Mouse (Mus musculus) hindbrain, embryonic 12.5 days (tissue): ENCODE data around the gene Dntt. TPM values are rescaled to one million over a fixed set of nuclear protein-coding genes. Genes with fewer than 3 reads are reported as not detected.

Experiments
- ATAC-seq: fragments of 200-750 bp; cut with Nextera tagmentation; 2 replicates; pipeline ENCODE4 v1.8.0; 2017; ENCODE audit warnings: moderate TSS enrichment; ENCODE audit not compliant: low FRiP score
- H3K27ac ChIP-seq: fragments of 300-500 bp; sonication (generic); 2 replicates; pipeline ENCODE4 v1.5.1; 2016; ENCODE audit warnings: mild to moderate bottlenecking
- H3K27me3 ChIP-seq: fragments of 300-500 bp; sonication (generic); 2 replicates; pipeline ENCODE4 v1.6.1; 2016; ENCODE audit warnings: mild to moderate bottlenecking
- H3K36me3 ChIP-seq: fragments of 300-500 bp; sonication (generic); 2 replicates; pipeline ENCODE4 v1.6.1; 2016; ENCODE audit warnings: mild to moderate bottlenecking
- H3K4me1 ChIP-seq: fragments of 300-500 bp; sonication (generic); 2 replicates; pipeline ENCODE4 v1.6.1; 2016
- H3K4me2 ChIP-seq: fragments of 300-500 bp; sonication (generic); replicated peaks from 2 replicates; pipeline ENCODE4 v1.6.1; 2016; ENCODE audit warnings: mild to moderate bottlenecking
- H3K4me3 ChIP-seq: fragments of 300-500 bp; sonication (generic); 2 replicates; pipeline ENCODE4 v1.5.1; 2016; ENCODE audit warnings: mild to moderate bottlenecking
- H3K9ac ChIP-seq: fragments of 300-500 bp; sonication (generic); 2 replicates; pipeline ENCODE4 v1.6.1; 2016; ENCODE audit warnings: mild to moderate bottlenecking, moderate library complexity
- H3K9me3 ChIP-seq: fragments of 300-500 bp; sonication (generic); replicated peaks from 2 replicates; pipeline ENCODE4 v1.6.1; 2016; ENCODE audit warnings: mild to moderate bottlenecking
- WGBS: fragments of 180-500 bp; shearing (Covaris S2); methylation state at CpG from one replicate; pipeline ENCODE4 v1.1.7; 2016; 5-methylcytosine and 5-hydroxymethylcytosine counted together
- polyA plus RNA-seq: library from polyadenylated mRNA; unstranded; fragments of >200 nt; fragmentation: Nextera tagmentation; extraction: Ambion mirVana; gene quantifications from 2 replicates; pipeline ENCODE4 v1.2.1, GENCODE M21; 2016

Dntt gene
- polyA plus RNA-seq, 1 experiment from 2014 or later = 0.14 TPM

- no peaks in the 10 kb centered on the region for H3K36me3 ChIP-seq
- H3K4me3 ChIP-seq = no peak overlapping the region
- no peak overlapping the region for H3K9ac ChIP-seq
- H3K27ac ChIP-seq = no peak overlapping the region
- H3K27me3 ChIP-seq = peaks cover 3% of the 10 kb centered on the region; the same call in 1 of the 2 replicates
- H3K4me1 ChIP-seq = peaks cover 3% of the 10 kb centered on the region; the same call in 1 of the 2 replicates
- WGBS = 30% methylated on average over 9 of the region's 9 CpGs
- H3K4me2 ChIP-seq = no peak overlapping the region
- ATAC-seq = no peak
- no peaks in the 10 kb centered on the region for H3K9me3 ChIP-seq
Measured at GRCm38 (mm10) chr19:41014003-41014402, 15.1 kb upstream of the Dntt start.

GRCm38 (mm10) chr19:41015951-41016716 lies 12.9 kb upstream of the Dntt start:
- 19% methylated on average over 14 of the region's 14 CpGs for WGBS
- no peak overlapping the region for H3K9ac ChIP-seq
- peak overlapping the region; percentile 47 for H3K4me2 ChIP-seq
- peaks cover 3% of the 10 kb centered on the region; the same call in 1 of the 2 replicates for H3K4me1 ChIP-seq
- peak; percentile 58 for ATAC-seq
- no peaks in the 10 kb centered on the region for H3K9me3 ChIP-seq
- no peak overlapping the region for H3K27ac ChIP-seq
- peaks cover 3% of the 10 kb centered on the region; the same call in 1 of the 2 replicates for H3K27me3 ChIP-seq
- no peak overlapping the region; the same call in 1 of the 2 replicates for H3K4me3 ChIP-seq
- no peaks in the 10 kb centered on the region for H3K36me3 ChIP-seq

- Histone ChIP-seq H3K4me2 (no peak overlapping the region), H3K27me3 (no peaks in the 10 kb centered on the region), H3K9me3 (no peaks in the 10 kb centered on the region), H3K4me1 (peaks cover 3% of the 10 kb centered on the region; the same call in 1 of the 2 replicates), H3K9ac (no peak overlapping the region), H3K36me3 (no peaks in the 10 kb centered on the region), H3K4me3 (no peak overlapping the region), H3K27ac (no peak overlapping the region)
- 87% methylated on average over 5 of the region's 5 CpGs for WGBS
- ATAC-seq = no peak
Measured at GRCm38 (mm10) chr19:41019164-41019675, 9.9 kb upstream of the Dntt start.

GRCm38 (mm10) chr19:41020537-41020936 lies 8.5 kb upstream of the Dntt start:
- ATAC-seq = no peak

GRCm38 (mm10) chr19:41022244-41022643 lies 6.8 kb upstream of the Dntt start:
- ATAC-seq = no peak
- Histone ChIP-seq H3K36me3 (no peaks in the 10 kb centered on the region), H3K9me3 (no peaks in the 10 kb centered on the region), H3K9ac (no peak overlapping the region), H3K27me3 (no peaks in the 10 kb centered on the region), H3K4me2 (no peak overlapping the region), H3K4me3 (no peak overlapping the region), H3K4me1 (no peaks in the 10 kb centered on the region), H3K27ac (no peak overlapping the region)
- 86% methylated on average over 4 of the region's 4 CpGs for WGBS

More at GRCm38 (mm10) chr19:41020537-41020936, 8.5 kb upstream of the Dntt start:
- Histone ChIP-seq H3K36me3 (no peaks in the 10 kb centered on the region), H3K27ac (no peak overlapping the region), H3K9ac (no peak overlapping the region), H3K4me3 (no peak overlapping the region), H3K27me3 (no peaks in the 10 kb centered on the region), H3K4me2 (no peak overlapping the region), H3K4me1 (peaks cover 3% of the 10 kb centered on the region; the same call in 1 of the 2 replicates), H3K9me3 (no peaks in the 10 kb centered on the region)
- 77% methylated on average over 3 of the region's 3 CpGs for WGBS

GRCm38 (mm10) chr19:41026551-41026950 lies 2.5 kb upstream of the Dntt start:
- no peaks in the 10 kb centered on the region for H3K36me3 ChIP-seq
- no peak overlapping the region for H3K9ac ChIP-seq
- H3K27me3 ChIP-seq = no peaks in the 10 kb centered on the region
- no peak overlapping the region for H3K4me2 ChIP-seq
- H3K4me3 ChIP-seq = no peak overlapping the region
- H3K4me1 ChIP-seq = no peaks in the 10 kb centered on the region
- no peak overlapping the region for H3K27ac ChIP-seq
- no peak for ATAC-seq
- WGBS = 83% methylated on average over 8 of the region's 8 CpGs
- no peaks in the 10 kb centered on the region for H3K9me3 ChIP-seq

- no peak for ATAC-seq
- no peak overlapping the region for H3K27ac ChIP-seq
- no peaks in the 10 kb centered on the region for H3K27me3 ChIP-seq
- no peak overlapping the region for H3K4me3 ChIP-seq
- no peaks in the 10 kb centered on the region for H3K9me3 ChIP-seq
- 89% methylated on average over 5 of the region's 5 CpGs for WGBS
- no peak overlapping the region for H3K9ac ChIP-seq
- no peaks in the 10 kb centered on the region for H3K4me1 ChIP-seq
- H3K4me2 ChIP-seq = no peak overlapping the region
- H3K36me3 ChIP-seq = no peaks in the 10 kb centered on the region
Measured at GRCm38 (mm10) chr19:41027024-41027423, 2.1 kb upstream of the Dntt start.

GRCm38 (mm10) chr19:41027601-41028000 lies 1.5 kb upstream of the Dntt start:
- H3K27me3 ChIP-seq = no peaks in the 10 kb centered on the region
- ATAC-seq = no peak
- no peak overlapping the region for H3K9ac ChIP-seq
- H3K4me2 ChIP-seq = no peak overlapping the region
- 95% methylated on average over 9 of the region's 9 CpGs for WGBS
- no peaks in the 10 kb centered on the region for H3K36me3 ChIP-seq
- no peak overlapping the region for H3K4me3 ChIP-seq
- no peaks in the 10 kb centered on the region for H3K4me1 ChIP-seq
- no peaks in the 10 kb centered on the region for H3K9me3 ChIP-seq
- H3K27ac ChIP-seq = no peak overlapping the region

- Histone ChIP-seq H3K4me1 (no peaks in the 10 kb centered on the region), H3K36me3 (no peaks in the 10 kb centered on the region), H3K4me3 (no peak overlapping the region), H3K9me3 (no peaks in the 10 kb centered on the region), H3K9ac (no peak overlapping the region), H3K27me3 (no peaks in the 10 kb centered on the region), H3K27ac (no peak overlapping the region), H3K4me2 (no peak overlapping the region)
- no peak for ATAC-seq
- 42% methylated on average over 6 of the region's 6 CpGs for WGBS
Measured at GRCm38 (mm10) chr19:41030161-41030560, 1.1 kb downstream of the Dntt start.

- Histone ChIP-seq H3K27ac (no peak overlapping the region), H3K9me3 (no peaks in the 10 kb centered on the region), H3K9ac (no peak overlapping the region), H3K4me1 (no peaks in the 10 kb centered on the region), H3K4me3 (no peak overlapping the region), H3K36me3 (no peaks in the 10 kb centered on the region), H3K27me3 (no peaks in the 10 kb centered on the region), H3K4me2 (no peak overlapping the region)
- no peak for ATAC-seq
- 85% methylated on average over 11 of the region's 11 CpGs for WGBS
Measured at GRCm38 (mm10) chr19:41031009-41031408, 1.9 kb downstream of the Dntt start.

- H3K4me1 ChIP-seq = no peaks in the 10 kb centered on the region
- H3K4me2 ChIP-seq = no peak overlapping the region
- H3K9me3 ChIP-seq = no peaks in the 10 kb centered on the region
- no peak overlapping the region for H3K9ac ChIP-seq
- no peak for ATAC-seq
- H3K27ac ChIP-seq = no peak overlapping the region
- H3K27me3 ChIP-seq = no peaks in the 10 kb centered on the region
- WGBS = 89% methylated on average over 6 of the region's 6 CpGs
- no peak overlapping the region for H3K4me3 ChIP-seq
- H3K36me3 ChIP-seq = no peaks in the 10 kb centered on the region
Measured at GRCm38 (mm10) chr19:41031869-41032268, 2.8 kb downstream of the Dntt start.

GRCm38 (mm10) chr19:41035809-41036551 lies 6.9 kb downstream of the Dntt start:
- ATAC-seq = no peak
- Histone ChIP-seq H3K9ac (no peak overlapping the region), H3K4me1 (no peaks in the 10 kb centered on the region), H3K27me3 (no peaks in the 10 kb centered on the region), H3K4me2 (no peak overlapping the region), H3K9me3 (no peaks in the 10 kb centered on the region), H3K27ac (no peak overlapping the region), H3K4me3 (no peak overlapping the region), H3K36me3 (no peaks in the 10 kb centered on the region)
- WGBS = 80% methylated on average over 4 of the region's 4 CpGs
